Mouse (Mus musculus): Measurements from ENCODE around the gene Nfatc3.
"Not testable (repeated sequence)": the region's sequence is repeated elsewhere in the genome, so short reads cannot be mapped to it uniquely, and the experiment has no call there.

Nfatc3 gene

GRCm38 (mm10) chr8:106058731-106059612, at the start of gene Nfatc3:
Gene Nfatc3 (plus strand): TSS chr8:106058840.
- peak; percentile 74 to 98 for DNase-seq (ENCODE audit: low spot score in 2 of 2)

GRCm38 (mm10) chr8:106010748-106011642, 47.6 kb upstream of the Nfatc3 start:
- peak; percentile 86 to 95 for DNase-seq (ENCODE audit: low spot score in 2 of 2)

- no peak for DNase-seq (ENCODE audit: low spot score in 2 of 2)
These were observed 47.0 kb upstream of the Nfatc3 start, which contains the start of gene Ddx28 for GRCm38 (mm10) chr8:106011643-106011986. Gene Ddx28 (minus strand): TSS chr8:106011882.

GRCm38 (mm10) chr8:106012203-106012602, 46.4 kb upstream of the Nfatc3 start:
- DNase-seq (ENCODE audit: low spot score in 2 of 2): not testable (repeated sequence)

GRCm38 (mm10) chr8:106016284-106016683, 42.4 kb upstream of the Nfatc3 start:
- DNase-seq (ENCODE audit: low spot score in 2 of 2): no peak

GRCm38 (mm10) chr8:106017130-106017529, 41.5 kb upstream of the Nfatc3 start:
- no peak for DNase-seq (ENCODE audit: low spot score in 2 of 2)

GRCm38 (mm10) chr8:106018039-106018438, 40.6 kb upstream of the Nfatc3 start:
- no peak for DNase-seq (ENCODE audit: low spot score in 2 of 2)

- DNase-seq (ENCODE audit: low spot score in 2 of 2): peak; percentile 75 to 86
These were observed 36.2 kb upstream of the Nfatc3 start for GRCm38 (mm10) chr8:106022483-106022882.

GRCm38 (mm10) chr8:106038721-106039120, 19.9 kb upstream of the Nfatc3 start:
- DNase-seq (ENCODE audit: low spot score in 2 of 2): no peak

- DNase-seq (ENCODE audit: low spot score in 2 of 2): no peak
These were observed 19.0 kb upstream of the Nfatc3 start for GRCm38 (mm10) chr8:106039605-106040004.

- no peak for DNase-seq (ENCODE audit: low spot score in 2 of 2)
These were observed 18.4 kb upstream of the Nfatc3 start for GRCm38 (mm10) chr8:106040218-106040617.

GRCm38 (mm10) chr8:106043055-106043454, 15.6 kb upstream of the Nfatc3 start:
- no peak for DNase-seq (ENCODE audit: low spot score in 2 of 2)

- no peak for DNase-seq (ENCODE audit: low spot score in 2 of 2)
These were observed 14.5 kb upstream of the Nfatc3 start for GRCm38 (mm10) chr8:106044151-106044550.

- no peak for DNase-seq (ENCODE audit: low spot score in 2 of 2)
These were observed 11.6 kb upstream of the Nfatc3 start for GRCm38 (mm10) chr8:106046872-106047559.

GRCm38 (mm10) chr8:106047854-106048630, 10.6 kb upstream of the Nfatc3 start:
- no peak for DNase-seq (ENCODE audit: low spot score in 2 of 2)

- no peak for DNase-seq (ENCODE audit: low spot score in 2 of 2)
These were observed 8.8 kb upstream of the Nfatc3 start for GRCm38 (mm10) chr8:106049840-106050239.

- no peak for DNase-seq (ENCODE audit: low spot score in 2 of 2)
These were observed 7.6 kb upstream of the Nfatc3 start for GRCm38 (mm10) chr8:106051068-106051467.

- DNase-seq (ENCODE audit: low spot score in 2 of 2): peak in 1 of 2 experiments; percentile 75
These were observed 6.0 kb upstream of the Nfatc3 start for GRCm38 (mm10) chr8:106052510-106053089.

GRCm38 (mm10) chr8:106054190-106054811, 4.3 kb upstream of the Nfatc3 start:
- peak; percentile 47 to 87 for DNase-seq (ENCODE audit: low spot score in 2 of 2)

- peak in 1 of 2 experiments; percentile 53 for DNase-seq (ENCODE audit: low spot score in 2 of 2)
These were observed 3.6 kb upstream of the Nfatc3 start for GRCm38 (mm10) chr8:106055038-106055437.
